Mouse (Mus musculus) forebrain, embryonic 11.5 days (tissue): Measurements from ENCODE around the gene Arhgef15. TPM values are rescaled to one million over a fixed set of nuclear protein-coding genes. Genes with fewer than 3 reads are reported as not detected.
"Not testable (repeated sequence)": the region's sequence is repeated elsewhere in the genome, so short reads cannot be mapped to it uniquely, and the experiment has no call there.

Experiments
- ATAC-seq: fragments of 200-750 bp; cut with Nextera tagmentation; replicated peaks from 2 replicates; pipeline ENCODE4 v1.8.0; 2017; ENCODE audit warnings: moderate TSS enrichment; ENCODE audit not compliant: low FRiP score
- DNase-seq: peaks from one replicate; pipeline ENCODE4 v3.0.0-alpha.2; 2017; ENCODE audit warnings: low spot score
- H3K27ac ChIP-seq: fragments of 300-500 bp; sonication (generic); 2 replicates; pipeline ENCODE4 v1.5.1; 2014; ENCODE audit warnings: low read depth, low read length
- H3K27me3 ChIP-seq: fragments of 300-500 bp; sonication (generic); 2 replicates; pipeline ENCODE4 v1.6.1; 2014; ENCODE audit warnings: mild to moderate bottlenecking, low read length, mixed read lengths; ENCODE audit not compliant: control insufficient read depth, insufficient read depth
- H3K36me3 ChIP-seq: fragments of 300-500 bp; sonication (generic); 2 replicates; pipeline ENCODE4 v1.6.1; 2014; ENCODE audit warnings: mild to moderate bottlenecking, low read length, moderate library complexity, mixed read lengths; ENCODE audit not compliant: control insufficient read depth, insufficient read depth
- H3K4me1 ChIP-seq: fragments of 300-500 bp; sonication (generic); replicated peaks from 2 replicates; pipeline ENCODE4 v1.6.1; 2014; ENCODE audit warnings: low read length, mixed read lengths; ENCODE audit not compliant: control insufficient read depth, insufficient read depth
- H3K4me2 ChIP-seq: fragments of 300-500 bp; sonication (generic); 2 replicates; pipeline ENCODE4 v1.6.1; 2014; ENCODE audit warnings: low read depth, mild to moderate bottlenecking, low read length, moderate library complexity, mixed read lengths; ENCODE audit not compliant: severe bottlenecking
- H3K4me3 ChIP-seq: fragments of 300-500 bp; sonication (generic); 2 replicates; pipeline ENCODE4 v1.5.1; 2014; ENCODE audit warnings: low read depth, low read length
- H3K9ac ChIP-seq: fragments of 300-500 bp; sonication (generic); 2 replicates; pipeline ENCODE4 v1.6.1; 2014; ENCODE audit warnings: low read length
- H3K9me3 ChIP-seq: fragments of 300-500 bp; sonication (generic); 2 replicates; pipeline ENCODE4 v1.6.1; 2016; ENCODE audit warnings: low read length, mixed read lengths; ENCODE audit not compliant: control insufficient read depth
- WGBS: fragments of 180-500 bp; shearing (Covaris S2); extraction: QIAGEN DNeasy Blood & Tissue Kit; methylation state at CpG from one replicate; pipeline ENCODE4 v1.1.7; 2014; 5-methylcytosine and 5-hydroxymethylcytosine counted together
- polyA plus RNA-seq: library from polyadenylated mRNA; unstranded; fragments of >200 nt; fragmentation: Nextera tagmentation; extraction: Ambion mirVana; gene quantifications from 2 replicates; pipeline ENCODE4 v1.2.1, GENCODE M21; 2014

Arhgef15 gene
- polyA plus RNA-seq, 1 experiment from 2014 or later: 6.1 TPM

DNA sequence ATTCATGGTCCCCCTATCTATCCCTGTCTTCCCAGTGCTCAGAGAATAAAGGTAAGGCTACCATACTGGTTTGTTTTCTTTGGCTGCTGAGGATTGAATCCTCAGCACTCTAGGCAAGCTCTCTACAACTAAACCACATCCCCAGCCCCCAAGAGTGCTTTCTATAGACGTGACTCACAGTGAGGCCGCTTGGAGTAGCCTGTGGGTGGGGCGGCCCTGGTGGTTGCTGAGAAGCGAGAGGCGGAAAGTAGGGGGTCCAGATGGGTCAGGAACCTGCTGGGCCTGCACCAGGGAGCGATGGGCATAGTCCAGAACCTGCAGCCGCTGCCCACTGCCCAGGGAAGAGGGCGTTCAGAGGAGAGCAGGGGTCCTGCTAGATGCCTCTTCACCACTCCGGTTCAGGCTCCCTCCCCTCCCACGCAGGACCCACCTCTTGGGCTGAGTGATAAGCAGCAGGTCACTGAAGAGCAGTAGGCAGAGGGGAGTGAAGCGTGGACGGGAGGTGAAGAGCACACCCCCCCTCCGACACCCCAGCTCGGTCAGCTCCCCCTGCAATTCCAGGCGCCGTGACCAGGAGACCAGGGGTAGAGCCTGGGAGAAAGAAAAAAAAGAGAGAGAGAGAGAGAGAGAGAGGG is 10.4 kb downstream of the Arhgef15 start:
- Histone ChIP-seq H3K36me3 (no peaks in the 10 kb centered on the region), H3K4me2 (peak overlapping the region; percentile 24; the same call in 1 of the 2 replicates), H3K9ac (no peak overlapping the region), H3K27ac (no peak overlapping the region), H3K4me1 (no peaks in the 10 kb centered on the region), H3K27me3 (peaks cover 2% of the 10 kb centered on the region), H3K9me3 (no peaks in the 10 kb centered on the region), H3K4me3 (no peak overlapping the region)
- WGBS: 12% methylated on average over 16 of the region's 16 CpGs
- DNase-seq: no peak
- no peak for ATAC-seq

DNA sequence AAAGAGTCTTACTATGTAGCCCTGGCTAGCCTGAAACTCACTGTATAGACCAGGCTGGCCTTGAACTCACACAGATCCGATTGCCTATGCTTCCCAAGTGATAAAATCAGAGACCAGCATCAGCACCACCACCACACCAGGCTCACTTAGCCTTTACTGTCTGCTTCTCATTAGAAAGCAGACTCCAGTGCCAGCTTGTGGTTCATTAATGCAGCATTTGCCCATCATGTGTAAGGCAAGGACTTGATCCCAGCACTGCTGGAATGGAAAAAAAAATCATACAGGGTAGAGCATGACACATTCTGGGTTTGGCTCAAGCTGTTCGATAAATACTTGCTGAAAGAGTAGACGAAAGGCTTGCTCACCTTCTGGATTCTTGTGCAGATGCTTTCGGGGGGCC is 11.3 kb downstream of the Arhgef15 start:
- H3K9me3 ChIP-seq: no peaks in the 10 kb centered on the region
- H3K27me3 ChIP-seq: peaks cover 2% of the 10 kb centered on the region
- no peak for DNase-seq
- no peaks in the 10 kb centered on the region for H3K4me1 ChIP-seq
- no peak overlapping the region for H3K4me2 ChIP-seq
- no peak overlapping the region for H3K9ac ChIP-seq
- ATAC-seq: no peak
- H3K27ac ChIP-seq: no peak overlapping the region
- no peaks in the 10 kb centered on the region for H3K36me3 ChIP-seq
- H3K4me3 ChIP-seq: no peak overlapping the region
- WGBS: 88% methylated on average over 4 of the region's 4 CpGs

DNA sequence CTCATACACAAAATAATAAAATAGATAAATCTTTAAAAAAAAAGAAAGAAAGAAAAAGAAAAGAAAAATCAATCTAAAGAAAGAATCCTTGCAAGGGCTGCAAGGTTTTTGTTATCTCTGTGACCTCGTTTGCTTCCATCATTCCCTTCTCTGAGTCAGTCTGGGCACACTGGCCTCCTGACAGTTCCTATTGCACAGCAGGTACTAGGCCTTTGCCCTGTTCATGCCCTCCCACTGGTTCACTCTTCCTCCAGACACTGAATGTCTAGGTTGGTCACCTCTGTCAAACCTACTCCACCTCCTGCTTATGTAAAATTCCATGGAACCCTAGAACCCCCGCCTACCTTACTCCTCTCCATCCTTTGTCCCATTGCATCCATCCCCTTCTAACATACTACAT is 12.0 kb downstream of the Arhgef15 start:
- no peak for ATAC-seq
- 77% methylated on average over 2 of the region's 2 CpGs for WGBS

DNA sequence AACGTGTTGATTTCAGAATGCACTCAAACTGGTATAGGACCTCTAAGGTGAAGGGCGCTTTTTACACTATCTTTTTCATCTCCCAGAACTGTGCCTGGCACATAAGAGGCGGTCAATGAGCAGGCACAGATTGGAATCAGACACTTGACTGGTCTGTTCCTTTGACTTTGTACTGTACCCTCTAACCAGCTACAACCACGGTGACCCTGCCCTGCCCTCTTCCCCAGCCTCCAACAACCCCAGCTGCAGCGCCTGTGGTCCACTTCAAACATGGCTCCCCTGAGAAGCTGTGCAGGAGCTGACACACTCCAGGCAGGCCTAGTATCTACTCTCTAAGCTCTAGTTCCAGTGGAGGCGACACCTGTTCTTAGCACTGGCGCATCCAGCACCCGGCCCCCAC is 14.5 kb downstream of the Arhgef15 start:
- Histone ChIP-seq H3K4me3 (no peak overlapping the region), H3K4me1 (peaks cover 2% of the 10 kb centered on the region; the same call in 1 of the 2 replicates), H3K36me3 (no peaks in the 10 kb centered on the region), H3K9me3 (no peaks in the 10 kb centered on the region), H3K4me2 (no peak overlapping the region), H3K27me3 (peaks cover 2% of the 10 kb centered on the region; the same call in 1 of the 2 replicates), H3K9ac (no peak overlapping the region), H3K27ac (no peak overlapping the region)
- DNase-seq (no peak), ATAC-seq (no peak)
- 91% methylated on average over 8 of the region's 8 CpGs for WGBS

More for the DNA sequence above, 12.0 kb downstream of the Arhgef15 start:
- no peak overlapping the region for H3K4me3 ChIP-seq
- H3K27me3 ChIP-seq: peaks cover 2% of the 10 kb centered on the region
- no peak for DNase-seq
- no peak overlapping the region for H3K27ac ChIP-seq
- peaks cover 2% of the 10 kb centered on the region; the same call in 1 of the 2 replicates for H3K4me1 ChIP-seq
- no peaks in the 10 kb centered on the region for H3K36me3 ChIP-seq
- H3K9me3 ChIP-seq: no peaks in the 10 kb centered on the region
- H3K4me2 ChIP-seq: no peak overlapping the region
- no peak overlapping the region for H3K9ac ChIP-seq

DNA sequence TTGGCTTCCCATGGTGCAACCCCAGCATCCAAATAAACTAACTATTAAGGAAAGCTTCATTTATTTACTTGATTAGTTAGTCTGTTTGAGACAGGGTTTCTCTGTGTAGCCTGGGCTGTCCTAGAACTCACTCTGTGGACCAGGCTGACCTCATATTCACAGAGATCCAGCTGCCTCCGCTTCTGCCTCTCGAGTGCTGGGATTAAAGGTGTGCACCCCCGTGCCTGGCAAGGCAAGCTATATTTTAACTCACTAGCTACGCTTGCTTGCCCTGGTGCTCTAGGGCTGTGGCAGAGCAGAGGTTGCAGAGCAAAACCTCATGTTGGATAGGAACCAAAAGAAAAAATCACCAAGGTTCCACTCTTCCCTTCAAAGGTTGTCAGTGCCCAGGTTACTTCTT is 16.8 kb downstream of the Arhgef15 start:
- Histone ChIP-seq H3K4me2 (peak overlapping the region; percentile 39), H3K27ac (no peak overlapping the region), H3K9me3 (no peaks in the 10 kb centered on the region), H3K27me3 (no peaks in the 10 kb centered on the region), H3K36me3 (no peaks in the 10 kb centered on the region), H3K9ac (peak overlapping the region; percentile 56), H3K4me3 (peak overlapping the region; percentile 34), H3K4me1 (peaks cover 2% of the 10 kb centered on the region; the same call in 1 of the 2 replicates)
- ATAC-seq (no peak), DNase-seq (no peak)
- WGBS: 67% methylated on average over 4 of the region's 4 CpGs

DNA sequence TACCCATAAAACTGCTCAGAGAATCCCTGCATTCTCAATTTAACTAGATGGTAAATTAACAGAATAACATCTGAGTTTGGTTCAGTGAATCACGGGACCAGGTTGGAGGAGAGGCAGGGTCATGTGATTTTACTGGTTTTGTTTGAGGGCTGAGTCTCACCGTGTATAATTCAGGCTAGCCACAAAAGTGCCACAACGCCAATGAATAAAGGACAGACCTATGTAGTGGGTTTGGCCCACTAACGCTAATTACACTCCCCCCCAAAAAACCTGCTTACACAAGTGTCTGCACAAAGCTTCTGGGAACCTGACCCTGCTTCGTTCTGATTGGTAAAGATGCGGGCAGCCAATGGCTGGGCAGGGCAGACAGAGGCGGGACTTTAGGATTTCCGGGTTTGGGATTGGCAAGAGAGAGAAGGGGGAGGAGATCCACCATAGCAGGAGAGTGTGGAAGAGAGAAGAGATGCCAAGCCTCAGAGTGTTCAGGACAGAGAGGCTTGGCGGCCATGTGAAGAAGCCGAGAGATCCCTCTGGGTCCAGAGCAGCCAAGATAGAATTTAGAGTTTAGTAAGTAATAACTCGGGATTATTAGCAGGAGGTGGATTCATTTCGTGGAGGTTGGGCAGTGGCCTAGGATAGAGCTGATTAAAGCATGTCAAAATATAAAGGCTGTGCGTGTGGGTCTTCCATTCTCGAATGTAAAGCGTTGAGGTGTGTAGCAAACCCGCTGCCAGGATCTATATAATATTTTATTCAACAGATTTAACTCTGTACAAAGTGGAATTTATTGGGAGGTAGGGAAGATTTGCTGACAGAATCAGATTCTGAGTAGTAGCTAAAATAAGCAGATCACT is 17.6 kb downstream of the Arhgef15 start:
- Histone ChIP-seq H3K4me2 (peak overlapping the region; percentile 39), H3K36me3 (no peaks in the 10 kb centered on the region), H3K4me1 (peaks cover 2% of the 10 kb centered on the region; the same call in 1 of the 2 replicates), H3K4me3 (peak overlapping the region; percentile 34), H3K27ac (peak overlapping the region; percentile 14; the same call in 1 of the 2 replicates), H3K9me3 (no peaks in the 10 kb centered on the region), H3K9ac (peak overlapping the region; percentile 56), H3K27me3 (no peaks in the 10 kb centered on the region)
- WGBS: 2% methylated on average over 16 of the region's 16 CpGs
- DNase-seq (peak; percentile 90), ATAC-seq (peak; percentile 98)

DNA sequence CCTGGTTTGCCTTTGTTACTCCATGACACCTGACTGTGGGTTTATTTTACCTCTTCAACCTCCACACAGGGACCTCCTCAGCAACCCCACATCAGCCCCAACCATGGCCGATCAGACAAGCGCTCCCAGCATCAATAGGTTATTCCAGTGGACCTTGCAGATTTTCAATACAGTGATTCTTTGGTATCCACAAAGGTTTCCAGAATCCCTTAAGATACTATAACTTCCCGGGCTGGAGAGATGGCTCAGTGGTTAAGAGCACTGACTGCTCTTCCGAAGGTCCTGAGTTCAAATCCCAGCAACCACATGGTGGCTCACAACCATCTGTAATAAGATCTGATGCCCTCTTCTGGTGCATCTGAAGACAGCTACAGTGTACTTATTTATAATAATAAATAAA is 20.3 kb downstream of the Arhgef15 start:
- not testable (repeated sequence) for DNase-seq, ATAC-seq
- WGBS: 90% methylated on average over 4 of the region's 4 CpGs

DNA sequence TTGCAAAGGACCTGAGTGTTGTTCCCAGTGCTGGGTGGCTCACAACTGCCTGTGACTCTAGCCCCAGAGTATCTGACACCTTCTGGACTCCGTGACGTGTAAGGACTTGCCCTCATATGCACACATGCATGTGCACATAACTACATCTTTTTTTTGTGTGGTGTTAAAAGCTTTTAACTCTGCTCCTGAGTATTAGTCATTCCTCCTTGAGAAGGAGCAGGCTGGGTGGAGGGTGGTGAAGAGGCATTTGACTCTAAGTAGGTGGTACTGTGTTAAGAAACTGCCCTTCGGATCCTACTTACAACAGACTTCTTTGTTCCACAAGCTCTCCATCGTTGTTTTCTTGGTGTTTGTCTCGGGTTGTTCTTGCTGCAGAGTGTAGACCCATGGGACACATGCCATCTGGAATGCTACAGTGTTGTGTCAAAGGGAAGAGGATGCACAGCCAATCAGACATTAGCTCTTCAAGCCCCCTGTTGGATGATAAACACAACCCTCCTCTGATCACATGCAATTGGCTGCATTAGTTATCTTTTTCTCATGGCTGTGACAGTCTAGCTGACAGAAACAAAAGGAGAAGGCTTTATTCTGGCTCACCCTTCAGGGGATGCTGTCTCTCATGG is 23.3 kb downstream of the Arhgef15 start:
- ATAC-seq: no peak
- Histone ChIP-seq H3K4me2 (no peak overlapping the region), H3K9ac (no peak overlapping the region), H3K27me3 (no peaks in the 10 kb centered on the region), H3K9me3 (no peaks in the 10 kb centered on the region), H3K4me1 (no peaks in the 10 kb centered on the region), H3K4me3 (no peak overlapping the region), H3K27ac (no peak overlapping the region), H3K36me3 (no peaks in the 10 kb centered on the region)
- 74% methylated on average over 5 of the region's 5 CpGs for WGBS
- DNase-seq: no peak

More for the DNA sequence above, 20.3 kb downstream of the Arhgef15 start:
- not testable (repeated sequence) for H3K4me3 ChIP-seq, H3K4me1 ChIP-seq, H3K4me2 ChIP-seq, H3K27me3 ChIP-seq, H3K27ac ChIP-seq, H3K9ac ChIP-seq, H3K9me3 ChIP-seq, H3K36me3 ChIP-seq
